Mouse (Mus musculus) heart, adult 18-20 months (tissue): ENCODE data around the gene Islr. TPM values are rescaled to one million over a fixed set of nuclear protein-coding genes. Genes with fewer than 3 reads are reported as not detected.

Source experiments
- DNase-seq, 2 experiments: peaks; one replicate each; pipeline ENCODE4 v3.0.0; 2021 to 2022; ENCODE audit warnings: mixed read lengths in 1 of 2
- microRNA-seq, 2 experiments: library from miRNA; unstranded; fragments of <30 nt; microRNA quantifications; one replicate each; pipeline ENCODE4 v1.2.0; 2022
- total RNA-seq, 2 experiments: library from RNA; stranded (reverse); gene quantifications; 2 replicates each; pipeline ENCODE4 v1.2.3; 2021

Gene Islr
- total RNA-seq, 2 experiments from 2014 or later, result 19.2 to 19.8 TPM

- no peak for DNase-seq
Measured at GRCm38 (mm10) chr9:58112866-58113278, 91.2 kb downstream of the Islr start.

GRCm38 (mm10) chr9:58112321-58112751, 91.8 kb downstream of the Islr start:
- no peak for DNase-seq

GRCm38 (mm10) chr9:58111431-58111830, 92.7 kb downstream of the Islr start:
- no peak for DNase-seq

- DNase-seq, result no peak
Measured at GRCm38 (mm10) chr9:58110787-58111186, 93.3 kb downstream of the Islr start.

GRCm38 (mm10) chr9:58107494-58107893, 96.6 kb downstream of the Islr start:
- DNase-seq, result no peak

Small RNAs within 50 kb of the gene (microRNA-seq; reads per million reads assigned to microRNA genes)
- gene Mir6385, result 0 reads per million in 2 experiments

Other genes starting within 250 kb of the Islr start
- not detected for gene Cyp11a1, start 197.9 kb downstream of the Islr start, total RNA-seq
- gene Stra6, start 140.5 kb downstream of the Islr start, total RNA-seq, result under 1 TPM; 0.30 to 0.44 TPM
- 1 to 10 TPM in 1 of 2 experiments, not detected in 1; 1.2 TPM for gene Ccdc33, start 85.5 kb downstream of the Islr start, total RNA-seq
- 1 to 10 TPM in 1 of 2 experiments, under 1 TPM in 1; 0.42 to 1.7 TPM for gene Islr2, start within 50 bp of the Islr start, total RNA-seq
- gene Pml, start 45.5 kb upstream of the Islr start, total RNA-seq, result 1 to 10 TPM; 8.1 to 8.8 TPM
- gene Stoml1, start 48.9 kb upstream of the Islr start, total RNA-seq, result 10 to 100 TPM; 10.2 to 10.5 TPM
- 10 to 100 TPM; 18.3 to 20.2 TPM for gene Loxl1, start 108.9 kb upstream of the Islr start, total RNA-seq
- gene Tbc1d21, start 166.1 kb upstream of the Islr start, total RNA-seq, result not detected